Mouse (Mus musculus) fat pad, adult 2 months (tissue): ENCODE data around the gene Cacng3.

ENCODE experiments used
- DNase-seq: peaks from one replicate; pipeline ENCODE4 v3.0.0-alpha.2; 2011; ENCODE audit warnings: low read depth, low spot score; ENCODE audit errors: extremely low read depth

The Cacng3 gene

DNA sequence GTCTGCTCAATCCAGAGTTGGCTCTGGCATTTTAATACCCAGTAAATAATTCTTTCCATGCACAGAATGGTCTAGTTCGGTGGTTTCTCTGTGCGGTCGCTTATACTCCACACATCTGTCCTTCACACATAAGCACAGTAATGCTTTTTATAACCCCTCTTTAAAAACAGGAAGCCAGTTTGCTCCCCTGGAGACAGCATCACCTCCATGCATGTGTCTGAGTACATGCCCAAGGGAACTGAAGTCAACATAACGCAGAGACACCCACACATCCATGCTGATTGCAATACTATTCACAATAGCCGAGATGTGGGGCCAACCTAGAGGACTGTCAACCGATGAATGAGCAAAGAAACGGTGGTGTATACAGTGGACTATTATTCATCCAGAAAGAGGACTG is 147.3 kb downstream of the Cacng3 start:
- DNase-seq = no peak
